Mouse (Mus musculus): ENCODE results near the gene Atoh7.
A peak's percentile ranks its signal among the peaks of the same experiment; 100 is the strongest.

Atoh7 gene

DNA sequence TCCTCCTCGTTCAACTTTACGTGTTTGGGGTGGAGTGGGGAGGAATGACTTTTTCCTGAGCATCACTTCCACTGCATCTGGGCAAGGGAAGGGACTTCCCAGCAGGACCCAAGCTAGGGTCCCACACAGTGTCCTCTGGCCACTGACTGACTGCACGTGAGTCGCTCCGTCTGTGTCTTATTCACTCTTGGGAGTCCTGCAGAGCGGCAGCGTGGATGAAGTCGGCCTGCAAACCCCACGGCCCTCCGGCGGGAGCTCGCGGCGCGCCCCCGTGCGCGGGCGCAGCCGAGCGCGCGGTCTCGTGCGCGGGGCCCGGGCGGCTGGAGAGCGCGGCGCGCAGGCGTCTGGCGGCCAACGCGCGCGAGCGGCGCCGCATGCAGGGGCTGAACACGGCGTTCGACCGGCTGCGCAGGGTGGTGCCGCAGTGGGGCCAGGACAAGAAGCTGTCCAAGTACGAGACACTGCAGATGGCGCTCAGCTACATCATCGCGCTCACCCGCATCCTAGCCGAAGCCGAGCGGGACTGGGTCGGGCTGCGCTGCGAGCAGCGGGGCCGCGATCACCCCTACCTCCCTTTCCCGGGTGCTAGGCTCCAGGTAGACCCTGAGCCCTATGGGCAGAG, 601 bp downstream of the Atoh7 start:
- peak; percentile 72 for DNase-seq (ENCODE audit: low spot score)

DNA sequence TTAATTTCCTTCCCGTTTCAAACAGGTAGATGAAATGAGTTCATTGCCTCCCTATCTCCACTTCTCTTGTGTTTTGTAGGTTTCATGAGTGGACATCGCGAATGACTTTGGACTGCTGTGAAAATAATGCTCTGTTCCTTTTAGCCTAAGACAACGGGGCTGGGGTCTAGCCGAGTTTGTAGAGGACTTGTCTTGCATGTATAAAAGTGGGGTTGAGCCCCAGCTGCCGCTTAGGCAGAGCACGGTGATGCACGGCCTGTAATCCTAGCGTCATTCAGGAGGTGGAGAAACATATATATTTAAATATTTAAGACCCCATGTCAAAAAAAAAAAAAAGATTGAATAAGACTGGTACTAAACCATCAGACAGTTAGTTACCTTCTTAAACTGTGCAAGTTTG, 1.2 kb downstream of the Atoh7 start:
- no peak for DNase-seq (ENCODE audit: low spot score)

DNA sequence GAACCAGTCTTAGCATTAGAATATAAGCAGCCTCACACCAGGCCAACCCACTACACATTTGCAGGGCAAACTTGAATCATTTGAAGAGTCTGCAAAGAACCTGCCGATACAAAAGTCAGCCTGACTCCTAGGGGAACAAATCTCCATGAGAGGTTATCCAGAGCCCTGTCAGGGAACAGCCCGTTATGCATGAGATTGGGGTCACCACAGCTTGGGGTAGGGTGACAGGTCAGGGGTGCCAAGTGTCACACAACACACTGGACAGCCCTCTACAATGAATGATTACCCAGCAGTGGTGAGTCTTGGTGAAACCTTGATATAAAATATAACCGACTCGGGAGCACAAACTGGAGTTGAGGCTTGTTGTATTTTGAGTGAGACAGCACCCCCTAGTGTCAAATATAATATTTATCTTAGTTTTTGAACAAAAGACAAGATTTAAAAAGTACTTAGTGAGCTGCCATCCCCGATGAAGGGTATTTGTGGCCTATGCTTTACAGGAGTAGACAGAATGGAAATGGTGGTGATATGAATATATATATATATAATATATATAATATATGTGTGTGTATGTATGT, 13.7 kb downstream of the Atoh7 start:
- peak; percentile 86 for DNase-seq (ENCODE audit: low spot score)

DNA sequence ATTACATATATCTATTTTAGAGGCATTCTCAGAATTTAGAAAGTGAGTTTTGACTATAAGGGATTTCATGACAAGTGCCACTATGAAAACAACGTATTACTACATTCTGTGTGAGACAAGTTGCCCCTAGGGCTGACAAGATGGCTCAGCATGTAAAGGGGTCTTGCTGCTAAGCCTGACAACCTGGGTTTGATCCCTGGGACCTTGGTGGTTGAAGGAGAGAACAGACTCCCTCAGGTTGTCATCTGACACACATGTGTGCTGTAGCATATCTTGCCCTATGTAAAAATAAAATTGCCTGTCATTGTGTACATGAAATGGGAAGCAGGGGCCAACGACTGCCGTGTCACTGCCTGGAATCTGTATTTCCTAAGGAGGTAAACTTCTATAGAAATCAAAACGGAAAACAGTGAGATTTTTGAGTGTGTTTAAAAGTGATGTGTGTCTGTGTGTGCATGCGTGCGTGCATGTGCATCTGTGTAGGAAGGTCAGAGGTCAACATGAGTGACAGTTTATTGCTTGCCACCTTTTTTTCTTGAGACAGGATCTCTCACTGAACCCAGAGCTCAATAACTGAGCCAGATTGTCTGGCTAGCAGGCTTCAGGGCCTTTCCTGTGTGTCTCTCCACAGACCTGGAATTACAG, 14.4 kb downstream of the Atoh7 start:
- no peak for DNase-seq (ENCODE audit: low spot score)

DNA sequence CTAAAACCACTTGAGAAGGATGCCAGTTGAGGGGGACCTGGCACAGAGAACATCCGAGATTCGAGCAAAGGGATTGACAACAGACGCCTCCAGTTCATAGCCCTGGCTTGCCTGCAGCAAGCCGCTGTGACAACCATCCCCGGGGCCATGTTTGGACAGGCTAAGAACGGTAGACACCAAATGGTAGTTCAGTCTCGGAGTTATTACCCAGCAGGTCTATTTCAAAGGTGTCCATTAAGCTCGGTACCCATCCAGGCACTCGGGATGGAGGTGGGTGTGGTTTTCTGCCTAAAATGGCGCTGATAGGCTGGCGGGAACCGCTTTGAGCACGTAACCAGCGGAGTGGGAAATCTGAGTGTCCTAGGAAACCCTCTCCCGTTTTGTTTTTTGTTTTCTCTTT, 16.4 kb downstream of the Atoh7 start:
- no peak for DNase-seq (ENCODE audit: low spot score)

DNA sequence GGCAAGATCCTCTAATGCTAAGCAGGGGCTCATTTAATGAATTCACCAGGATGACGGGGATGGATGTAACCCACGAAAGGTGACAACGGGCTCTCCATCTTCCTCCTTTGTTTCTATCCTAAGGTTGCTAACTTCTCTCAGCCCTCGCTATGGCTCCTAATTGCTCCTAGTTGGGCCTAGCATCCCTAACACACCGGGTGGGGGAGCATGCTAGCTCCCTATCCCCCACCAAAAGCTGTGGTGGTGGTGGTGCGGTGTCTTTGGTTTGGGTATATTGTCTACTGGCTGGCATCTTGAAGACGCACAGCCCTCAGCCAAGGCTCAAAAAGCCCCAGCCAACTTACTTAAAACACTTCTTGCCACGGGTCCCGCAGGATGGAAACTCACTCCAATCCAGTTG, 16.9 kb downstream of the Atoh7 start:
- no peak for DNase-seq (ENCODE audit: low spot score)

DNA sequence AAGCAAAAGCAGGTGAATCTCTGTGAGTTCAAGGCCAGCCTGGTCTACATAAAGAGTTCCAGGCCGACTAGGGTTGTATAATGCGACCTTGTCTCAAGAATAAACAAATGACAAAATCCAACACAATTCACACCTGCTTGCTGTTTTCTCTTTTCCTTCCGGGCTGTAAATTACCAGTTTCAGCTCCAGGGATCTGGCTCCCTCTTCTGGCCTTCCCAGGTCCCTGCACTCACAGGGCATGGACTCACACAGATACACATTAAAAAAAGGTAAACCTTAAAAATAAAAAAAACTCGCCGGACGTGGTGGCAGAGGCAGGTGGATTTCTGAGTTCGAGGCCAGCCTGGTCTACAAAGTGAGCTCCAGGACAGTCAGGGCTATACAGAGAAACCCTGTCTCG, 18.1 kb downstream of the Atoh7 start:
- DNase-seq (ENCODE audit: low spot score), result no peak

DNA sequence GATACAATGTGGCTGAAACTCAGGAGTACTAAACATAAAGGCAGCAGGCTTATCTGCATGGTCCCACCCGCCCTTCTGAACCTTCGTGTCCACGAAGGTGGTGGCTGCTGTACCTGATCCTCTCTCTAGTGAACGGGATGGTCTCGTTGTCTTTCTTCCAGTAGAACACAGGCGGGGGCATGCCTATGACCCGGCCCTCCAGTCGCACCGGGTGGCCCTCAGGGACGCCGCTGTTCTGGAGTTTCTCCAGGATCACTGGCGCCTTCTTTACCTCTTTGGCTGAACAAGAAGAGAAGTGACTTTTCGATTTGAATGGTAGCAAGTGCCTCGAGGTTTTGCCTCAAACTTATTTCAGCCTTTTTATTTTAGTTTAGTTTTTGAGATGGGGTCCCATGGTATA, 20.5 kb downstream of the Atoh7 start:
- DNase-seq (ENCODE audit: low spot score), result no peak

DNA sequence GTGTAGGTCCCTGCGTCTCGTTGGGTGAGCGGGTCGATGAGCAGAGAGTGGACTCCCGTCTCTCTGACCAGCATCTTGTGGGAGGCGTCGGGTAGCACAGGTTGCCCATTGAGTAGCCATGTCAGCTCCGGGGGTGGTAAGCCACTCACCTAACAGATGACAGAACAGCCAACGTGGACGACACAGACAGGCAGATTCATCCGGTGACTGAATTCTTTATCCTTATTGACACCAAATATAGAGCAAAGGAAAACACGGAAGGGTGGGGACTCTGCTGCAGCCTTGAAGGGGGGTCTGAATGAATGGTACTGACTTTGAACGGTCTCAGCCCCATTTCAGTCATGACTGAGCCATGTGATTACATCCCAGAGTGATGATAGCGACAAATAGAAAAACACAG, 22.5 kb downstream of the Atoh7 start:
- no peak for DNase-seq (ENCODE audit: low spot score)

DNA sequence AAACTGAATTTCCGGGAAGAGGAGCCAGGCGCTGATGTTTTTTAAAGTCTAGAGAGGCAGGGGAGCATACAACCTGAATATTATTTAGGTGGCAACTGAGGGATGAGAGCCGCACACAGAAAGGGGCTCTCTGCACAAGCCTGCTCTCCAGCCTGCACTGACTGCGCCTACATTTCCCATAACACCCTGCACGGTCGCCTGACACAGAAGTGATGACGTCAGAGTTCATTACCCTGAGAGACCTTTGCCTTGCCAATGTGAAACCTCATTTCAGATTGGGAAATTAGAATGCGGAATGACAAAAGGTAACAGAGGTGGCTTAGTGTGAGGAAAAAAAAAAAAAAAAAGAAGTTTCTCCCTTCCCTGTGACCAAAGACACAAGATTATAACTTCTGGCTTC, 23.1 kb downstream of the Atoh7 start:
- peak; percentile 86 for DNase-seq (ENCODE audit: low spot score)

DNA sequence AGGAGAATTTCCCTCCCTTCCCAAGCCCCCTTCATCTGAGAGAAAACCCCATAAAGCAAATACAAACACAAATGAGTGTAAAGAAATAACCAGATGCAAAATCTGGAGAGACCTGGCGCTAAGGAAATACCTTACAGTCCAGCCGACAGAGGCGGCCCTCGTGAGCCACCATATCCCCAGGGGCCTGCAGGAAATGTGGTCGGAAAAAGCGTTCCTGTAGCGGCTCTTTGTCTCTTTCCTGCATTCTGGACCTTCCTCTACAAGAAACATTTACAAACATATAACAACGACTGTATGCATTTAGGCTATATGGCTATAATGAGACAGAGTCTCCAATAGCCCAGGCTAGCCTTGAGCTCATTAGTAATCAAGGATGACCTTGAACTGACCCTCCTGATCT, 23.7 kb downstream of the Atoh7 start:
- DNase-seq (ENCODE audit: low spot score), result no peak

DNA sequence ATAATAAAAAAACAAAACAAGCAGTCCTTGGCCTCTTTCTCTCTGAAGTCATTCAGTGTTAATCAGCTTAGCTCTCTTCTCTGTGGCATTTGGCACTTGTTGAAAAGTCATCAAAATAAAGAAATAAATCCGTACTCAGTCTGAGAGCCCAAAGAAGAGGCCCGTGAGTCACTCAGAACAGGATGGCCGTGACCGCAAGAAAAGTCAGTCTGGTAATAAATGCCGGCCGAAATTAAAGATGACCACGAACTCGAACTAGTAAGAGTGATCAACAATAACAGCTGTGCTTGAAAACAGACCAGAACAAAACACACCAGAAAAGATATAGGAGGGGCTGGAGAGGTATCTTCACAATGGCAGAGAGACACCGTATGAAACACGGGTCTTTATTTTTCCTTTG, 24.6 kb downstream of the Atoh7 start:
- DNase-seq (ENCODE audit: low spot score), result no peak

DNA sequence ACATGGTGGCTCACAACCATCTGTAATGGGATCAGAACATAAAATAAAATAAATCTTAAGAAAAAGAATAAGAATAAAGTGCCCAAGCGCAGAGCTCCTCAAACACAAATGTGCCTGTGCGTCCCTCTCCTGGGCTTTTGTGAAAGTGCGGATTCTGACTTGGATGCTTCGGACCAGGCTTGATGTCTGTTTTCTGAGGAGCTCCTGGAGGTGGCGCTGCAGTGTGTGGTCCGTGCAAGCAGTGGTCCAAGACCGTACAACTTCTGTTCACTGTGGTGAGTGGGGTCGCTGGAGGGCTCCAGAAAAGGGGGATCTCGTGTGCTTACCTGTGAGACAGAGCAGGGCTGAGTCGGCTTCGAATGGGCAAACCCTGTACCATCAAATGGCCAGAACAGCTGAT, 25.9 kb downstream of the Atoh7 start:
- no peak for DNase-seq (ENCODE audit: low spot score)

DNA sequence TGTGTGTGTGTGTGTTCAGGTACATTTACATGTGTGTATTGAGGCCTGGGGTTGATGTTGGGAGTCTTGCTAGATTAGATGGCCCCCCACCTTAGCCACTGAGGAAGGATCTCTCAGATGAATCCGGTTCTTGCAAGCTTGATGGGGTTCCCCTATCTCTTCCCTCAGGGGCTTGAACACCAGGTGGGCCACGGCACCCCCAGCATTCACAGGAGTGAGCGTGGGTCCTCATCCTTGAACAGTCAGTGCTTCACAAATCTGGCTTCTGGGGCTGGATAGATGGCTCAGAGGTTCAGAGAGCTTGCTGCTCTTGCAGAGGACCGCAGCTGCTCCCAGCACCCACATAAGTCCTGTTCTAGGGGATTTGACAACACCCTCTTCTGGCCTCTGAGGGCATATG, 26.7 kb downstream of the Atoh7 start:
- DNase-seq (ENCODE audit: low spot score), result no peak

DNA sequence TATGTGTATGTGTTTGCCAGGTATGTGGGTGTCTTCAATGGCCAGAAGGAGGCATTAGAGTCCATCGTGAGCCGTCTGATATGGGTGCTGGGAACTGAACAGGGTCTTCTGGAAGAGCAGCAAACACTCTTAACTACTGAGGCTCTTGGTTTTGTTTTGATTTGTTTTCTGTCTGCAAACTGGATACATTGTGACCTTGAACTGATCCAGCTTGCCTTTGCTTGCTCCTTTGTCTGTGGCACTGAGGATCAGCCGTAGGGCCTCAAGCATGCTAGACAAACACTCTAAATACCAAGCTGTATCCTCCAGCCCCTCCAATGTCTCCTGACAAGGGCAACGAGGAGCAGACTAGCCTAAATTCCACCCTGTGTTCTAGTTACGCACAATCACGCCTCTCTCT, 27.7 kb downstream of the Atoh7 start:
- no peak for DNase-seq (ENCODE audit: low spot score)

DNA sequence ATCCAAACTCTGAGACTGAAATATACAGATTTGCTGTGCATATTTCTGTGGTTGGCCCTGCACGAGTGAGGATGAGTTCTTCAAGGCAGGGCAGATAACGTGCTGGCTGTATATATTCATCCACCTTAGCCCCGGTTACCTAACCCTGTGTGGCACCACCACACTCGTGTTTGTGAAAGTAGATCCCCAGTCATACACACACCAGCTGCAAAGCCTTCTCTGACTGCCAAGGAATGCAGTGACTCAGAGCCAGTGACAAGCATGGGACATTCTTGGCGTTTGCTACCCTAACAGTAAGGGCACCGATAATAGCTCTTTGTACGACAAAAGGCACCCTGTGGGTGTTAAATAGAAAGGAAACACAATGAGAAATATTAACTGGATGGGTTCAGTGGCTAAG, 28.8 kb downstream of the Atoh7 start:
- no peak for DNase-seq (ENCODE audit: low spot score)

DNA sequence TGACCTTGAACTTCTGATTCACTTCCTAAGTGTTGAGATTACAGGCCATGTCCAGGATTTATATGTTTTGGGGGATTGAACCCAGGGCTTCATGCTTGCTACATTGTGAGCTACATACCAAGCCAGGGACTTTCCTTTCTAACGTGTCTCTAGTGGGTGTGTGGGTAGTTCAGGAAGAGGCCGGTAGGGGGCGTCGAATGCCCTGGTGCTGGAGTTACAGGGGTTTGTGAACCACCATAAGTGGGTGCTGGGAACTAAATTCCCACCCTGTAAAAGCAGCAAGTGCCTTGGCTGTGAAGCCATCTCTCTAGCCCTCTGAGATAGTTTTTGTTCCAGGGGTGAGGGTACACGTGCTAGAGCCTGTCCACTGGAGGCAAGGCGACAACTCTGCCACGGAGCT, 31.0 kb downstream of the Atoh7 start:
- no peak for DNase-seq (ENCODE audit: low spot score)

DNA sequence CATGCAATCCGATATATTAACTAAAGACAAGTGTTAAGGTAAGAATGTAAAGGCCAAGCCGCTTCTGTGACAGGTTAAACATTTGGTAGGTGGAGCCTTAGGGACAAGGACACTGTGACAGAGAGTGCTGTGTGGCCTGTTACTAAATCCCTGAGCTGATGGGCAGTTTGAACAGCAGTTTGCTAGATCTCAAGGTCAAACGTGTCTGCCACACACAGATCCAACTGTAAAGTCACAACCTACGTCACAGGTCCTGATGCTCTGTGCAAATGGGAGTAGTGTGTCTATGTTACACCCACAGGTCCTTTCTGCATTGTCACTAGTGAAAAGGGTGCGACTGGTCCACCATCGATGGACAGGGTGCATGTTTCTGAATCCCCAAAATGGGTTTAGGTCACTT, 32.9 kb downstream of the Atoh7 start:
- DNase-seq (ENCODE audit: low spot score), result no peak

DNA sequence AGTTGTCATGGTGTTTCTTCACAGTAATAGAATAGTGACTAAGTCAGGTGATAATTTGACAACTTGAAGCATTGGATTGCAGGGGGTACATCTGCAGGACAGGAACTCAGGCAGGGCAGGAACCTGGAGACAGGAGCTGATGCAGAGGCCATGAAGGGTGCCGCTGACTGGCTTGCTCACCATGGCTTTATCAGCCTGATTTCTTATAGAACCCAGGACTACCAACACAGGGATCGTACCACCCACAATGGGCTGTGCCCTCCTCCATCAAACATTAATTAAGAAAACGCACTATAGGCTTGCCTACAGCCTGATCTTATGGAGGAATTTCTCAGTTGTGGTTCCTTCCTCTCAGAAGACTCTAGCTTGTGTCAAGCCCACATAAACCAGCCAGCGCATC, 33.9 kb downstream of the Atoh7 start:
- DNase-seq (ENCODE audit: low spot score), result no peak

DNA sequence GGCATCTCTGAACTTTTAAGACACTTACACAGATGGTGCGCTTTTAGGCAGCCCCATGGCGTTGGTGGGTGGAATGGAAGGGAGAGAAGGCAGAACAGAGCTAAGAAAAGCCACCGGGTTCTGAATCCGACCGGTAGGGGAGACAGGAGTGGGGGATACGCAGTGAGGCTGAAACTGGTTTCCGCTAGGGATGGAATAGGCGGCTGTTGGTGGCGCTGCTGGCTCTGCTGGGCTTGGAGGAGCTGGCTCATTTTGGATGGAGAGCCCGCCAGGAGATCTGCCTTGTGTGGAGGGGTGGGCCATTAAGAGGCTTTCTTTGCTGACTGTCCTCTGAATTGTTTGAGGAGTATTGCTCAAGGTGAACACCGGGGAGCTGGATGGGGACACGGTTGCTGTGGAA, 36.2 kb downstream of the Atoh7 start:
- no peak for DNase-seq (ENCODE audit: low spot score)

DNA sequence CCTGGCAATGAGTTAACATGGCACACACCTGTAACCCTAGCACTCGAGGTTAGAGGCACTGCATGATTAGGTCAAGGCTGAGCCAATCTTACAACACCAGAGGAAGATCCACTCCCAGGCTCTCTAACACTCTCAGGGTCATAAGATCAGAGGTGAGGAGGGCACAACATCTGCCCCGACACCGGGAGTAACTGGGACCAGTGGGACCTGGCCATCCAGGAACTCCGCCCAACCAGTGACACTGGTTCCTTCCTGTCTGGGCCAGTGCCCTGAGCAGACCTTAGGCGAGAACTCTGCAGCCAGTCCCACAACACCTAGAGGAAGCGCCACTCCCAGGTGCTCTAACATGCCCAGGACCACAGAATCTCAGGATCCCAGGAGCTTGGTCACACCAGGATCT, 37.0 kb downstream of the Atoh7 start:
- DNase-seq (ENCODE audit: low spot score), result no peak

DNA sequence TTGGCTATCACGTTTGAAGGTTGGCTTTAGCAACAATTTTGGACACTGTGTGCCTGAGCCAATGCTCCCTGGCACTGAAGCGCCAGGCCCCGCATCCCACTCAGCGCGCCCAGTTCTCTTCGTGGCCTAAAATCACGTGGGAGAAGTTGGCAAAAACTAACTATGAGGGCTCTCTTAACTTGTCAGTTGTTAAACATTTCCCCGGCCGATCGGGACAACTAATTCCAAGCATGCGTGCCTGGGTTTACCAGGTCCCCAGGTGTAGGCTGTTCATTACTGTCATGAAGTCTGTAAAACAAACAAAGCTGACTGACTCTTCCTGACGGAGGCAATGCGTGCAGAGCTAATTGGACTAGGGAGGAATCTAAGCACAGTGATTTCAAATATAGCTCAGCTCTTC, 43.2 kb downstream of the Atoh7 start:
- no peak for DNase-seq (ENCODE audit: low spot score)

Measured in retina, embryonic 14.5 days (tissue).